ENCODE assay signal across 14 mouse cellular contexts in genomic region chr1:177411359-177412358, GRCm38 (mm10). TPM values are rescaled to one million over a fixed set of nuclear protein-coding genes. Genes with fewer than 3 reads are reported as not detected.
DNase-seq lines count a peak whose midpoint lies in the region; ATAC-seq and TF ChIP-seq lines count a peak whose summit lies in the region.
"Had no signal": no experiment of that assay in that cellular context is flagged by ENCODE, and none has a peak within 500 bp of the region (broad histone marks: within the 10 kb centered on the region; RNA-seq: fewer than 3 reads in every experiment).

No protein-coding gene starts in this region.

- peaks cover 35% of the 10 kb centered on the region for H3K4me1 ChIP-seq in forebrain, embryonic 12.5 days
- H3K4me1 ChIP-seq in midbrain, embryonic 11.5 days (ENCODE audit: control insufficient read depth, insufficient read depth, low read length): peaks cover 26% of the 10 kb centered on the region
- no peaks in the 10 kb centered on the region; the same call in 1 of the 2 replicates for H3K4me1 ChIP-seq in lung, adult 2 months (ENCODE audit: control insufficient read depth, insufficient read depth, low read length)
- H3K4me1 ChIP-seq: heart, embryonic 15.5 days had no signal

- H3K4me2 ChIP-seq in forebrain, embryonic 12.5 days: peak overlapping the region; percentile 39
- H3K4me2 ChIP-seq in midbrain, embryonic 11.5 days: peak overlapping the region; percentile 36
- H3K4me2 ChIP-seq: heart, embryonic 15.5 days; limb, embryonic 13.5 days had no signal

- DNase-seq in right cerebral cortex, postnatal 10 days (ENCODE audit: low spot score in 2 of 2): peak; percentile 50 to 53
- no peak for DNase-seq in right cerebral cortex, postnatal 25 days
- peak; percentile 92 for DNase-seq in midbrain, embryonic 11.5 days (ENCODE audit: low spot score, missing footprints)
- no peak for DNase-seq in adrenal gland, adult 18-20 months (ENCODE audit: low spot score in 2 of 2)
- no peak for DNase-seq in urinary bladder, postnatal 10 days (ENCODE audit: low spot score)
- no peak for DNase-seq in lung, adult 2 months
- DNase-seq in layer of hippocampus, adult 9-11 months: no peak
- DNase-seq: cerebellum, adult 11 months; kidney, postnatal 36 days had no signal

- no peak overlapping the region for H3K4me3 ChIP-seq in forebrain, embryonic 12.5 days (replicated peaks)
- H3K4me3 ChIP-seq in midbrain, embryonic 11.5 days (ENCODE audit: low read depth, low read length): 0 out of 2 replicates have a peak overlapping the region, but pooled peaks have one; percentile 1
- H3K4me3 ChIP-seq in lung, adult 2 months (replicated peaks; ENCODE audit: extremely low read depth, low read depth, low read length): no peak overlapping the region
- H3K4me3 ChIP-seq: heart, embryonic 15.5 days; limb, embryonic 13.5 days had no signal

- H3K27ac ChIP-seq in forebrain, embryonic 12.5 days: peak overlapping the region; percentile 80
- H3K27ac ChIP-seq in midbrain, embryonic 11.5 days (ENCODE audit: low read depth, low read length): peak overlapping the region; percentile 76
- H3K27ac ChIP-seq: heart, embryonic 15.5 days; limb, embryonic 13.5 days; macrophage had no signal

- H3K36me3 ChIP-seq in forebrain, embryonic 12.5 days (replicated peaks): no peaks in the 10 kb centered on the region
- no peaks in the 10 kb centered on the region for H3K36me3 ChIP-seq in midbrain, embryonic 11.5 days (ENCODE audit: control insufficient read depth, insufficient read depth, low read length)
- H3K36me3 ChIP-seq: heart, embryonic 15.5 days; limb, embryonic 13.5 days had no signal

- no peaks in the 10 kb centered on the region for H3K9me3 ChIP-seq in forebrain, embryonic 12.5 days
- no peaks in the 10 kb centered on the region for H3K9me3 ChIP-seq in midbrain, embryonic 11.5 days (ENCODE audit: control insufficient read depth, low read length)
- H3K9me3 ChIP-seq: heart, embryonic 15.5 days; limb, embryonic 13.5 days had no signal

- no peaks in the 10 kb centered on the region for H3K27me3 ChIP-seq in forebrain, embryonic 12.5 days
- H3K27me3 ChIP-seq in midbrain, embryonic 11.5 days (ENCODE audit: control insufficient read depth, insufficient read depth, low read length): no peaks in the 10 kb centered on the region
- H3K27me3 ChIP-seq: CH12.LX; heart, embryonic 15.5 days; limb, embryonic 13.5 days had no signal

- no peak for TF ChIP-seq CTCF in lung, adult 2 months (IDR thresholded peaks at IDR 0.05; ENCODE audit: insufficient read depth, low read length)

- peak; percentile 75 for ATAC-seq in forebrain, embryonic 12.5 days (ENCODE audit: low FRiP score)
- peak; percentile 87 for ATAC-seq in midbrain, embryonic 11.5 days (ENCODE audit: low FRiP score)

- 20% methylated on average over 19 of the region's 19 CpGs for WGBS in forebrain, embryonic 12.5 days
- WGBS in midbrain, embryonic 11.5 days: 18% methylated on average over 19 of the region's 19 CpGs
- 55% methylated on average over 19 of the region's 19 CpGs for WGBS in lung, adult 2 months

- TF ChIP-seq POLR2A in lung, adult 2 months (IDR thresholded peaks at IDR 0.05; ENCODE audit: borderline replicate concordance, extremely low read depth, low read depth, low read length): no peak

- peak overlapping the region; percentile 33; the same call in 1 of the 2 replicates for H3K9ac ChIP-seq in forebrain, embryonic 12.5 days
- H3K9ac ChIP-seq in midbrain, embryonic 11.5 days (ENCODE audit: low read length): peak overlapping the region; percentile 34; the same call in 1 of the 2 replicates
- H3K9ac ChIP-seq: heart, embryonic 15.5 days; limb, embryonic 13.5 days had no signal

RNA-seq across cellular contexts. Expression of gene Zbtb18, which starts 30.5 kb away (rescaled TPM):
- 21.3 and 21.6 TPM in 2 replicates for polyA plus RNA-seq in forebrain, embryonic 12.5 days (2016; fragmentation: Nextera tagmentation; extraction: Ambion mirVana)
- polyA plus RNA-seq in midbrain, embryonic 11.5 days (2014; fragmentation: Nextera tagmentation; extraction: Ambion mirVana): 10.2 and 10.7 TPM in 2 replicates
- 10 to 100 TPM; 22.9 to 24.2 TPM for total RNA-seq in adrenal gland, adult 18-20 months (2021)
- 10.5 and 18.0 TPM in 2 replicates for polyA plus RNA-seq in lung, adult 2 months (2012; rRNA removed)

Comparison
In these comparisons a context has a peak if more than half of its experiments do, and no peak if none do; other contexts are left out.
1. DNase-seq: peak in right cerebral cortex, postnatal 10 days (2 of 2) and midbrain, embryonic 11.5 days (single experiment); none in right cerebral cortex, postnatal 25 days (single experiment), adrenal gland, adult 18-20 months (0 of 2), urinary bladder, postnatal 10 days (single experiment), lung, adult 2 months (single experiment) and layer of hippocampus, adult 9-11 months (single experiment).